Mouse (Mus musculus) G1E-ER4 (cell line): ENCODE data around the gene Vdac2. TPM values are rescaled to one million over a fixed set of nuclear protein-coding genes. Genes with fewer than 3 reads are reported as not detected.

Experiments used
- GATA1 ChIP-seq: IDR thresholded peaks from one replicate; pipeline ENCODE4 v1.8.0; 2012; ENCODE audit warnings: low read length, inconsistent platforms
- polyA plus RNA-seq: library from polyadenylated mRNA; stranded (reverse); fragments of >175 nt; gene quantifications from 2 replicates; pipeline ENCODE4 v1.2.3, GENCODE M21; 2012

The Vdac2 gene
- polyA plus RNA-seq, 1 experiment = 731 TPM

GRCm38 (mm10) chr14:21838336-21839017, 13.4 kb downstream of the Vdac2 start:
- TF ChIP-seq GATA1 = no peak

GRCm38 (mm10) chr14:21841819-21842592, 17.0 kb downstream of the Vdac2 start:
- no peak for TF ChIP-seq GATA1

- no peak for TF ChIP-seq GATA1
These were observed 18.2 kb downstream of the Vdac2 start for GRCm38 (mm10) chr14:21843263-21843662.

- TF ChIP-seq GATA1 = peak; percentile 74
These were observed 21.9 kb downstream of the Vdac2 start for GRCm38 (mm10) chr14:21846827-21847380.

- TF ChIP-seq GATA1 = no peak
These were observed 22.5 kb downstream of the Vdac2 start for GRCm38 (mm10) chr14:21847381-21848165.

GRCm38 (mm10) chr14:21848166-21849154, 23.4 kb downstream of the Vdac2 start, which contains the start of gene Comtd1:
Gene Comtd1, minus strand, starts transcription at chr14:21848977.
- TF ChIP-seq GATA1 = no peak

- TF ChIP-seq GATA1 = no peak
These were observed 24.7 kb downstream of the Vdac2 start for GRCm38 (mm10) chr14:21849524-21850418.

- TF ChIP-seq GATA1 = no peak
These were observed 25.5 kb downstream of the Vdac2 start for GRCm38 (mm10) chr14:21850419-21851127.

GRCm38 (mm10) chr14:21851996-21852791, 27.2 kb downstream of the Vdac2 start:
- no peak for TF ChIP-seq GATA1

- no peak for TF ChIP-seq GATA1
These were observed 28.5 kb downstream of the Vdac2 start for GRCm38 (mm10) chr14:21853456-21854109.

GRCm38 (mm10) chr14:21854271-21854670, 29.2 kb downstream of the Vdac2 start:
- TF ChIP-seq GATA1 = no peak
